Mouse (Mus musculus): ENCODE results near the gene Slc6a13. TPM values are rescaled to one million over a fixed set of nuclear protein-coding genes. Genes with fewer than 3 reads are reported as not detected.

Slc6a13 gene
- polyA plus RNA-seq, 1 experiment: 1.9 TPM

DNA sequence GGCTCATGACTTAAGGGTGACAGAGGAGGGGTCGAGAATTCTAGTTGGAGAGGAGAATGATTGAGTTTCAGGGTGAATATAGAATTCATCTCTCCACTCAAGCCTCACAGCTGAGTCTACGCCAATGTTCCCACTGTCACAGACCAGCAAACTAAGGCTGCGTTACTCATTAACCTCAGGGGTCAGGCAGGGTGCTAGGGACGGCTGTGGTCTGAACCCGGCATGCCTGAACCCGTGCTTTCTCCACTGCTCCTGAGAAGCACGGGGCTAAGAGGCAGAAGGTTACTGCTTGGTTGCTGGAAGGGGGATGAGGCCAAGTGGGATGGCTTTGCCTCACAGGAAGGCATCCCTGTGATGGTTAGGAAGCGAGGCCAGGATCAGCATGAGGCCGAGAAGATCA, 477 bp downstream of the Slc6a13 start:
- DNase-seq: no peak
- no peaks in the 10 kb centered on the region for H3K4me1 ChIP-seq (replicated peaks; ENCODE audit: control insufficient read depth, insufficient read depth, low read length)
- no peaks in the 10 kb centered on the region for H3K36me3 ChIP-seq (ENCODE audit: control insufficient read depth, insufficient read depth, low read length)
- TF ChIP-seq POLR2A (IDR thresholded peaks at IDR 0.05; ENCODE audit: control insufficient read depth, extremely low read depth, insufficient read depth, low read length, poor library complexity) (no peak), CTCF (IDR thresholded peaks at IDR 0.05; ENCODE audit: borderline replicate concordance, control insufficient read depth, extremely low read depth, insufficient read depth, low read length, poor library complexity) (no peak)
- no peaks in the 10 kb centered on the region for H3K27me3 ChIP-seq (ENCODE audit: control insufficient read depth, insufficient read depth, low read length)
- WGBS: 73% methylated on average over 9 of the region's 9 CpGs
- no peak overlapping the region for H3K27ac ChIP-seq (ENCODE audit: control insufficient read depth, insufficient read depth, low read length)
- no peak overlapping the region for H3K4me3 ChIP-seq (ENCODE audit: control insufficient read depth, insufficient read depth, low read length)

- no peaks in the 10 kb centered on the region for H3K36me3 ChIP-seq (ENCODE audit: control insufficient read depth, insufficient read depth, low read length)
- H3K27ac ChIP-seq (ENCODE audit: control insufficient read depth, insufficient read depth, low read length): no peak overlapping the region
- TF ChIP-seq POLR2A (IDR thresholded peaks at IDR 0.05; ENCODE audit: control insufficient read depth, extremely low read depth, insufficient read depth, low read length, poor library complexity) (no peak), CTCF (IDR thresholded peaks at IDR 0.05; ENCODE audit: borderline replicate concordance, control insufficient read depth, extremely low read depth, insufficient read depth, low read length, poor library complexity) (no peak)
- H3K4me1 ChIP-seq (replicated peaks; ENCODE audit: control insufficient read depth, insufficient read depth, low read length): no peaks in the 10 kb centered on the region
- no peak for DNase-seq
- no peaks in the 10 kb centered on the region for H3K27me3 ChIP-seq (ENCODE audit: control insufficient read depth, insufficient read depth, low read length)
- H3K4me3 ChIP-seq (ENCODE audit: control insufficient read depth, insufficient read depth, low read length): no peak overlapping the region
- WGBS: 85% methylated on average over 10 of the region's 10 CpGs
Measured at GRCm38 (mm10) chr6:121303466-121304220, 3.6 kb downstream of the Slc6a13 start.

DNA sequence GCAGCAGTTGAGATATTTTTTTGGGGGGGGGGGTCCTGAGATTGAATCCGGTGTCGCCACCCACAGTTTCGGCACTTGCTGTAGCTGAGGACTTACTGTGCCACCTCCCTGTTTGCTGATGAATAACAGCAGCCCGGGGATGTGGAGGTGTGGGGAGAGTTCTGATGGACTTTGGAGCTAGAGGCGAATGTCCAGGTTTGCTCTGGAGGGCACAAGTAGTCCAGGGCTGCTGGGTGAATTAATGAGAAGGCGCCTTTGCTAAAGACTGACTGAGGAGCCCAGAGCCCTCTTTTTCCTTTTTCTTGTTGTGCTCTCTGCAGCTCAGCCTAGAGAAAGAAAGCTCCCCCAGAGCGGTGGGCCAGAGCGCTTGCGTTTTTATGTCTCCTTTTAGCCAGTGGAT, 4.6 kb downstream of the Slc6a13 start:
- Histone ChIP-seq H3K4me3 (ENCODE audit: control insufficient read depth, insufficient read depth, low read length) (no peak overlapping the region), H3K36me3 (ENCODE audit: control insufficient read depth, insufficient read depth, low read length) (no peaks in the 10 kb centered on the region), H3K27me3 (ENCODE audit: control insufficient read depth, insufficient read depth, low read length) (no peaks in the 10 kb centered on the region), H3K27ac (ENCODE audit: control insufficient read depth, insufficient read depth, low read length) (no peak overlapping the region), H3K4me1 (replicated peaks; ENCODE audit: control insufficient read depth, insufficient read depth, low read length) (no peaks in the 10 kb centered on the region)
- no peak for TF ChIP-seq CTCF (IDR thresholded peaks at IDR 0.05; ENCODE audit: borderline replicate concordance, control insufficient read depth, extremely low read depth, insufficient read depth, low read length, poor library complexity)
- WGBS: 89% methylated on average over 9 of the region's 9 CpGs
- DNase-seq: no peak

DNA sequence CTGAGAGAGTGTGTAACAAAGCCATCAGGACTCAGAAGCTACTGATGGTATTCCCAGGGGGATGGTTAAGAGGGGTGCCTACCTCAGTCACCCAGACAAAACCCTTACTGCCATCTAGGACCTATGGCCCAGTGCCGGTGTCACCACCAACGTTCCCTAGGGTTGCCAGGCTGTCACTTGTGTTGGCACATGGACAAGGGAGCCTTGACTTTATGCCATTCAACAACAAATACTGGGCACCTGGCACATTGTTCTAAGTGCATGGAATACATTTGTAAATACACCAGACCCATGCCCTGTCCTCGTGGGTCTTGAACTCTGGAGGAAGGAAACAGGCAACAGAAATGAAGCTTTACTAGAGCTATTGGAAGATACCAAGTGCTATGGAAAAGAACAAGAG, 5.5 kb downstream of the Slc6a13 start:
- TF ChIP-seq CTCF (IDR thresholded peaks at IDR 0.05; ENCODE audit: borderline replicate concordance, control insufficient read depth, extremely low read depth, insufficient read depth, low read length, poor library complexity): no peak
- TF ChIP-seq POLR2A (IDR thresholded peaks at IDR 0.05; ENCODE audit: control insufficient read depth, extremely low read depth, insufficient read depth, low read length, poor library complexity): no peak
- Histone ChIP-seq H3K4me3 (ENCODE audit: control insufficient read depth, insufficient read depth, low read length) (no peak overlapping the region), H3K27me3 (ENCODE audit: control insufficient read depth, insufficient read depth, low read length) (no peaks in the 10 kb centered on the region), H3K36me3 (ENCODE audit: control insufficient read depth, insufficient read depth, low read length) (no peaks in the 10 kb centered on the region), H3K27ac (ENCODE audit: control insufficient read depth, insufficient read depth, low read length) (no peak overlapping the region), H3K4me1 (replicated peaks; ENCODE audit: control insufficient read depth, insufficient read depth, low read length) (no peaks in the 10 kb centered on the region)
- 83% methylated on average over 3 of the region's 3 CpGs for WGBS
- no peak for DNase-seq

DNA sequence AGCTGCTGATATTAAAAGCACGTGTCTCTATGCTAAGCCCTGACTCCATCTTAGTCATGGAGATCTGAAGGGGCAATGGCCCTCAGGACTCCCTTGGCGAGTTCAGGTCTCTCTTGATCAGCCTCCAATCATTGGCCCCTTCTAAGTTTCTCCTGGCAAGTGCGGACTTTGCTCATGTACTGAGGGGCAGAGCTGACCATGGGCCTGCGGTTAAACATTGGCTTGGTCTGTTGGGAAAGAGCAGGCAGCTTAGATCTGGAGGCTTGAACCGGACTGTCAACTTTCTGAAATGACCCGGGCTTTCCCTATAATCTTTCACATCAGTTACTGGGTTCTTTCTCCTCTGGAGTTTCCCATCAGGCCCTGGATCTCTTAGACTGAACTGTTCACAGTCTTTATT, 11.0 kb downstream of the Slc6a13 start:
- H3K36me3 ChIP-seq (ENCODE audit: control insufficient read depth, insufficient read depth, low read length): no peaks in the 10 kb centered on the region
- WGBS: 95% methylated on average over 6 of the region's 6 CpGs
- H3K27me3 ChIP-seq (ENCODE audit: control insufficient read depth, insufficient read depth, low read length): no peaks in the 10 kb centered on the region
- no peak overlapping the region for H3K4me3 ChIP-seq (ENCODE audit: control insufficient read depth, insufficient read depth, low read length)
- H3K4me1 ChIP-seq (replicated peaks; ENCODE audit: control insufficient read depth, insufficient read depth, low read length): no peaks in the 10 kb centered on the region
- TF ChIP-seq CTCF (IDR thresholded peaks at IDR 0.05; ENCODE audit: borderline replicate concordance, control insufficient read depth, extremely low read depth, insufficient read depth, low read length, poor library complexity): no peak
- TF ChIP-seq POLR2A (IDR thresholded peaks at IDR 0.05; ENCODE audit: control insufficient read depth, extremely low read depth, insufficient read depth, low read length, poor library complexity): no peak
- no peak overlapping the region for H3K27ac ChIP-seq (ENCODE audit: control insufficient read depth, insufficient read depth, low read length)
- no peak for DNase-seq

DNA sequence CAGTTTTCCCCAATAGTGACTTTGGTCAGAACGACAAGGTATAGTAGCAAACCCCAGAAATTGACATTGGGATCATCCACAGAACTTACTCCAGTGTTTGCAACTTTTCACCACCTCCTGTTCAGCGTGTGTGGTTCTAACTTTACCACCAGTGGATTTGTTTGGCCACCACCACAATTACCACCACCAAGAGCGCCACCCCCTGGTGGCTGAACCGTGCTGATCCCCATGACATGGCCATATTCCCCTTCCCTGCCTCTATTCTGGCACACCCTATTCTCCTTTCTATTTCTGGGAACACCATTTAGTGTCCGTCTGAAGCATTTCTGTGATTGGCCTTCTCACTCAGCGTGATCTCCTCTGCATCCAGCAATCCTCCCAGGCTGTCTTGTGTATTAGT, 19.1 kb downstream of the Slc6a13 start:
- no peak overlapping the region for H3K4me3 ChIP-seq (ENCODE audit: control insufficient read depth, insufficient read depth, low read length)
- 74% methylated on average over 6 of the region's 6 CpGs for WGBS
- H3K36me3 ChIP-seq (ENCODE audit: control insufficient read depth, insufficient read depth, low read length): no peaks in the 10 kb centered on the region
- H3K4me1 ChIP-seq (replicated peaks; ENCODE audit: control insufficient read depth, insufficient read depth, low read length): no peaks in the 10 kb centered on the region
- H3K27me3 ChIP-seq (ENCODE audit: control insufficient read depth, insufficient read depth, low read length): no peaks in the 10 kb centered on the region
- no peak overlapping the region for H3K27ac ChIP-seq (ENCODE audit: control insufficient read depth, insufficient read depth, low read length)
- no peak for TF ChIP-seq POLR2A (IDR thresholded peaks at IDR 0.05; ENCODE audit: control insufficient read depth, extremely low read depth, insufficient read depth, low read length, poor library complexity)
- TF ChIP-seq CTCF (IDR thresholded peaks at IDR 0.05; ENCODE audit: borderline replicate concordance, control insufficient read depth, extremely low read depth, insufficient read depth, low read length, poor library complexity): no peak
- DNase-seq: no peak

Data from thymus, adult 2 months (tissue).